Mouse (Mus musculus) small intestine, adult 2 months (tissue): ENCODE measurements around the gene BC100530. TPM values are rescaled to one million over a fixed set of nuclear protein-coding genes. Genes with fewer than 3 reads are reported as not detected.
"Not testable (repeated sequence)": the region's sequence is repeated elsewhere in the genome, so short reads cannot be mapped to it uniquely, and the experiment has no call there.

Experiments used
- H3K27ac ChIP-seq: fragments of 200-500 bp; 2 replicates; pipeline ENCODE4 v1.5.1; 2012; ENCODE audit warnings: low read depth, low read length, control low read depth, inconsistent platforms; ENCODE audit not compliant: insufficient read depth
- H3K27me3 ChIP-seq: fragments of 200-500 bp; 2 replicates; pipeline ENCODE4 v1.6.1; 2012; ENCODE audit warnings: mild to moderate bottlenecking, moderate library complexity, low read length, inconsistent platforms; ENCODE audit not compliant: control insufficient read depth, insufficient read depth
- H3K36me3 ChIP-seq: fragments of 200-500 bp; 2 replicates; pipeline ENCODE4 v1.6.1; 2012; ENCODE audit warnings: mild to moderate bottlenecking, low read length, control low read depth, inconsistent platforms; ENCODE audit not compliant: control insufficient read depth, insufficient read depth
- H3K4me1 ChIP-seq: fragments of 200-500 bp; 2 replicates; pipeline ENCODE4 v1.6.1; 2012; ENCODE audit warnings: low read length, inconsistent platforms, mixed read lengths; ENCODE audit not compliant: control insufficient read depth, insufficient read depth, insufficient read length
- H3K4me3 ChIP-seq: fragments of 200-500 bp; 2 replicates; pipeline ENCODE4 v1.5.1; 2012; ENCODE audit warnings: low read depth, mild to moderate bottlenecking, control low read depth, inconsistent platforms, low read length, moderate library complexity
- CTCF ChIP-seq: fragments of 200-500 bp; IDR thresholded peaks from 2 replicates; pipeline ENCODE4 v1.5.1; 2012; ENCODE audit warnings: low read depth, mild to moderate bottlenecking, control low read depth, inconsistent platforms, low read length, moderate library complexity, mixed read lengths; ENCODE audit not compliant: insufficient replicate concordance, insufficient read length; ENCODE audit errors: extremely low read depth
- POLR2A ChIP-seq: fragments of 200-500 bp; IDR thresholded peaks from 2 replicates; pipeline ENCODE4 v1.6.1; 2012; ENCODE audit warnings: low read depth, mild to moderate bottlenecking, control low read depth, inconsistent platforms, low read length, moderate library complexity
- WGBS: fragments of 180-500 bp; shearing (Covaris S2); methylation state at CpG from one replicate; pipeline ENCODE4 v1.1.7; 2018; 5-methylcytosine and 5-hydroxymethylcytosine counted together
- polyA plus RNA-seq: library from polyadenylated mRNA; depleted of rRNA; stranded (reverse); fragments of >200 nt; gene quantifications from 2 replicates; pipeline ENCODE4 v1.2.3, GENCODE M21; 2012; rRNA removed

BC100530 gene
- not detected in 2 replicates for polyA plus RNA-seq

DNA sequence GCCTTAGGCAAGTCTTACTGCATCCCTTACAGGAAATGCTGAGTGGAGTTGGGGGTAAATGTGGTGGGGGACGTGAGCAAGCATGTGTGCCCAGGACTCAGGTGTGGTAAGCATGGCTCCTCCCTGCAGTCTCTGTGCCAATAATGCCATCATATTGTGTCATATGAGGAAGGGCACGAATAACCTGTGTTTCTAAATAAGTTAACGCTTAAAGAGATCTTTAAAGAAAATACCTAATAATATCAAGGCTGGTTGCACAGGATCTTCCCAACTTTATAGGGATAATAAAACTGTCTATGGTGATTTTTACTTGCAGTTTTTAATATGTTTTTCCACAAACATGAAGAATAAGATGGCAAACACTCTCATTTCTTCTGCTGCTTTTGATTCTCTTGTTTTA lies at the start of gene BC100530:
Gene BC100530 (minus strand): TSS at position 101 of the 400 bp plus-strand sequence.
- H3K27me3 ChIP-seq, H3K4me1 ChIP-seq, H3K27ac ChIP-seq, H3K36me3 ChIP-seq, H3K4me3 ChIP-seq: not testable (repeated sequence)
- WGBS, result 67% methylated on average over 3 of the region's 3 CpGs

DNA sequence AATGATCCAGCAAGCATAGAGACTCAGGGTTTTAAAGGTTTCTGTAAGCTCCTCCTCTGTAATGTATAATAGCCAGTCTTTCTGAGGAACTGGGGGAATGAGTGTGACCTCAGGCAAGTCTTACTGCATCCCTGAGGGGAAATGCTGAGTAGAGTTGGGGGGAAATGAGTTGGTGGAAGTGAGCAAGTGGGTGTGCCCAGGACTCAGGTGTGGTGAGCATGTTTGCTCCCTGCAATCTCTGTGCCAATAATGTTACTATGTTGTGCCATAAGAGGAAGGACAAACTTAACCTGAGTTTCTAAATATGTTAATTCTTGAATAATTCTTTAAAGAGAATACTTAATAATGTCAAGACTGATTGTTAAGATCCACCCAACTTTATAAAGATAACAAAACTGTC lies 40.8 kb upstream of the BC100530 start, which contains the start of gene Stfa2:
Gene Stfa2 (minus strand): TSS at position 101 of the 400 bp plus-strand sequence.
- no peaks in the 10 kb centered on the region for H3K36me3 ChIP-seq
- H3K27ac ChIP-seq, result no peak within 1 kb of the TSS
- no peak within 1 kb of the TSS for H3K4me3 ChIP-seq
- H3K27me3 ChIP-seq, result no peaks in the 10 kb centered on the region
- no peaks in the 10 kb centered on the region for H3K4me1 ChIP-seq
- TF ChIP-seq POLR2A (no peak), CTCF (no peak)

DNA sequence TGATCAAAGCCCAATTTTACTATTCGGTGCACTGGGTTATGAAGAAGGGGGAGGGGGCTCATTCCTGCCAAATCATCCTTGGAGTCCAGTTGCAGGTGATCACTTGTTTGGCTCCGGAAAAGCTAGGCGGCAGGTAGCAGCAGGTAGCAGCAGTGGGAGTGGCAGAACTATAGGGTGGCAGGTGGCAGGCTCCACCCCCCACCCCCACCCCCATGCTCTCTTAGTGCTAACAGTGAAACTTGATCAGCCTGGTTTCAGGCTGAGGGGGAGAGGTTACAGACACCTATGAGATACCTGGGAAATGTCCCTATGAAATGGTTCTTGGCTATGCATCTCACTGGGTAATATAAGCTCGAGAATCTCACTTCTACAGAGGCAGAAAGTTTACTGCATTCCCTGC lies 21.5 kb upstream of the BC100530 start:
- 13% methylated on average over 4 of the region's 4 CpGs for WGBS
- Histone ChIP-seq H3K27ac (no peak overlapping the region), H3K4me3 (no peak overlapping the region), H3K36me3 (no peaks in the 10 kb centered on the region), H3K27me3 (no peaks in the 10 kb centered on the region), H3K4me1 (no peaks in the 10 kb centered on the region)
- TF ChIP-seq CTCF (no peak), POLR2A (no peak)

DNA sequence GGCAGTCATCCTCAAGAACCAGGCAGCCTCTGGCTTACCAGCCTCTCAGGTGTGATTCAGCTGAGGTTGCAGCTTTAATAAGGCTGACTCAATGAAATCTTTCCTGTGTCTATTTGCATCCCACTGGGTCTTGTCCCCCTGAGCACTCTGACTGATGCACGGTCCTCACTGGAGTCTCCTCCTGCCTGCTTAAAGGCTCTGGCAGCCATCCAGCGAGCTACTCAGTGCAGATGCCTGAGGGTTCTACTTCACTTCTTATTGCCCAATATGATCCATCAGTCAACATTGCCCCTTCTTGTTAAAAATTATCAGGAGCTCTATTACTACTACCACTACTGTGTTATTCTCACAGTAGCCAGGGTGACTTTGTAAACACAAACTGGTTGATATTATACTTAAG lies 30.4 kb downstream of the BC100530 start:
- no peak overlapping the region for H3K4me3 ChIP-seq
- no peaks in the 10 kb centered on the region for H3K4me1 ChIP-seq
- H3K27ac ChIP-seq, result no peak overlapping the region
- 33% methylated on average over 2 of the region's 2 CpGs for WGBS
- no peak for TF ChIP-seq POLR2A
- TF ChIP-seq CTCF, result no peak
- H3K36me3 ChIP-seq, result no peaks in the 10 kb centered on the region
- H3K27me3 ChIP-seq, result no peaks in the 10 kb centered on the region

DNA sequence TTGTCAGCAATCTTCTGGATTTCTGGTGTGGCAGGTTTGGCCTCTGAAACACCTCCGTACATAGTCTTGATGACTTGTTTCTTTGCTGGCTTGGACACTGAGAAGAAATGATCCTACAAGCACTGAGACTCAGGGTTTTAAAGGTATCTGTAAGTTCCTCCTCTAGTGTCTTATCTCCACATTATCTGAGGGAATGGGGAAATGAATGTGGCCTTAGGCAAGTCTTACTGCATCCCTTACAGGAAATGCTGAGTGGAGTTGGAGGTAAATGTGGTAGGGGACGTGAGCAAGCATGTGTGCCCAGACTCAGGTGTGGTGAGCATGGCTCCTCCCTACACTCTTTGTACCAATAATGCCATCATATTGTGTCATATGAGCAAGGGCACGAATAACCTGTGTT lies 33.3 kb downstream of the BC100530 start, which contains the start of gene BC117090:
Gene BC117090 (minus strand): TSS at position 101 of the 400 bp plus-strand sequence.
- TF ChIP-seq POLR2A, result no peak
- TF ChIP-seq CTCF, result no peak
- H3K36me3 ChIP-seq, result no peaks in the 10 kb centered on the region
- no peak within 1 kb of the TSS for H3K4me3 ChIP-seq
- WGBS, result 61% methylated on average over 3 of the region's 3 CpGs
- H3K27me3 ChIP-seq, result no peaks in the 10 kb centered on the region
- H3K4me1 ChIP-seq, result no peaks in the 10 kb centered on the region
- no peak within 1 kb of the TSS for H3K27ac ChIP-seq

DNA sequence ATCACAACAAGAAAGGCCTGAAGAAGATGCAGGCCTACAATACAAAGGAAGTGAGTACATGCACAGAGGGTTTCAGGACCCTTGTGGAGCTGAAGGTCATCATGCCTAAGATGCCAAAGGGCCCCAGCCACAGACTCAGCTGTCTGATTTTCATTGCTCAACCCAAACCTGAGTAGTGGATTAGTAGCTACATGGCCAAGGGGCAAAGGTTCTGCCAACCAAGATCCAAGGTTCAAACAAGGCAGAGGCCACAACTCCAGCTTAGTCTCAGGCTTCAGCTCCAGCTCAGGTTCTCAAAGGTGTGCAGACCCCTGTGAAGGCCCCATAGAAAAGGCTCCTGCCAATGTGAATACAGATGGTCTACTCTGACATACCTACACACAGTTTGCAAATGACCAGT lies 48.3 kb downstream of the BC100530 start:
- Histone ChIP-seq H3K4me3 (no peak overlapping the region), H3K27ac (no peak overlapping the region), H3K27me3 (no peaks in the 10 kb centered on the region), H3K4me1 (no peaks in the 10 kb centered on the region), H3K36me3 (no peaks in the 10 kb centered on the region)
- TF ChIP-seq POLR2A (no peak), CTCF (no peak)

DNA sequence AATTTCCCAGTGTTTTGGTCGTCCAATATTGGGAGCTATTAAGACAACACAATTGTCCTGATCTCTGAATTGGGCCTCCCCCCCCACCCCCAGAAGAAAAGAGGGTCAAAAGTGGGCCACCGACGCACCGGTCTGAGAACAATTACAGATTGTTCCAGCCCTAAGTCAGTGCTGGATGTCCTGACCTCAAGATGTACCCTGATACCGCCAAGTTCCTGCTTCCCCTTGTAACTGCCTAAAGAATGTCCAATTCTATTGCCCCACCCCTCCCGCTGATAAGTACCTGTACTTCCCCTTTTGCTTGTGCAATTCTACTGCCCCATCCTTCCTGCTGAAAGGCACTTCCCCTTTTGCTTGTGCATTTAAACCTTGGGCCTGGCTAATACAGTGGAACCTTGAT lies 51.4 kb downstream of the BC100530 start:
- 79% methylated on average over 6 of the region's 6 CpGs for WGBS
- H3K4me3 ChIP-seq, H3K4me1 ChIP-seq, H3K36me3 ChIP-seq, H3K27me3 ChIP-seq, H3K27ac ChIP-seq: not testable (repeated sequence)

Other genes starting within 250 kb of the BC100530 start
- not detected in 2 replicates for gene Csta1, start 236.5 kb downstream of the BC100530 start, polyA plus RNA-seq
- not detected in 2 replicates for gene Stfa2l1, start 210.9 kb downstream of the BC100530 start, polyA plus RNA-seq
- not detected in 2 replicates for gene Gm5483, start 183.5 kb downstream of the BC100530 start, polyA plus RNA-seq
- gene Gm5416, start 157.3 kb downstream of the BC100530 start, polyA plus RNA-seq, result not detected in 2 replicates
- gene 2010005H15Rik, start 146.3 kb downstream of the BC100530 start, polyA plus RNA-seq, result not detected in 2 replicates
- not detected in 2 replicates for gene Stfa1, start 90.8 kb downstream of the BC100530 start, polyA plus RNA-seq
- gene BC117090, start 33.4 kb downstream of the BC100530 start, polyA plus RNA-seq, result not detected in 2 replicates
- not detected in 2 replicates for gene Stfa2, start 40.7 kb upstream of the BC100530 start, polyA plus RNA-seq
- gene Stfa3, start 87.6 kb upstream of the BC100530 start, polyA plus RNA-seq, result not detected in 2 replicates
- gene Casr, start 194.4 kb upstream of the BC100530 start, polyA plus RNA-seq, result 0.05 and 0.06 TPM in 2 replicates